Mouse (Mus musculus): Measurements from ENCODE around the gene Fam136a. TPM values are rescaled to one million over a fixed set of nuclear protein-coding genes. Genes with fewer than 3 reads are reported as not detected.

Gene Fam136a
- polyA plus RNA-seq, 1 experiment from 2014 or later: 150 TPM

GRCm38 (mm10) chr6:86343656-86344055 lies 21.8 kb upstream of the Fam136a start:
- no peaks in the 10 kb centered on the region for H3K27me3 ChIP-seq (ENCODE audit: insufficient read depth, poor library complexity, severe bottlenecking)
- peaks cover 20% of the 10 kb centered on the region for H3K4me1 ChIP-seq (replicated peaks)
- H3K27ac ChIP-seq: peak overlapping the region; percentile 82
- H3K4me3 ChIP-seq: peak overlapping the region; percentile 38
- 11% methylated on average over 7 of the region's 7 CpGs for WGBS
- H3K36me3 ChIP-seq: no peaks in the 10 kb centered on the region
- no peaks in the 10 kb centered on the region for H3K9me3 ChIP-seq
- peak; percentile 46 for DNase-seq (ENCODE audit: low spot score)

- H3K4me3 ChIP-seq: no peak overlapping the region
- H3K27ac ChIP-seq: no peak overlapping the region
- no peaks in the 10 kb centered on the region for H3K9me3 ChIP-seq
- H3K36me3 ChIP-seq: no peaks in the 10 kb centered on the region
- no peak for DNase-seq (ENCODE audit: low spot score)
- WGBS: 59% methylated on average over 2 of the region's 2 CpGs
- peaks cover 20% of the 10 kb centered on the region for H3K4me1 ChIP-seq (replicated peaks)
- no peaks in the 10 kb centered on the region for H3K27me3 ChIP-seq (ENCODE audit: insufficient read depth, poor library complexity, severe bottlenecking)
Observed at GRCm38 (mm10) chr6:86346063-86346462, 19.4 kb upstream of the Fam136a start.

- DNase-seq (ENCODE audit: low spot score): no peak
- Histone ChIP-seq H3K27me3 (ENCODE audit: insufficient read depth, poor library complexity, severe bottlenecking) (no peaks in the 10 kb centered on the region), H3K27ac (no peak overlapping the region), H3K36me3 (no peaks in the 10 kb centered on the region), H3K4me3 (no peak overlapping the region), H3K9me3 (no peaks in the 10 kb centered on the region), H3K4me1 (replicated peaks) (peaks cover 12% of the 10 kb centered on the region; the same call in 1 of the 2 replicates)
- 54% methylated on average over 7 of the region's 7 CpGs for WGBS
Observed at GRCm38 (mm10) chr6:86349257-86349656, 16.2 kb upstream of the Fam136a start.

- Histone ChIP-seq H3K36me3 (no peaks in the 10 kb centered on the region), H3K27ac (no peak overlapping the region), H3K4me3 (no peak overlapping the region), H3K4me1 (replicated peaks) (no peaks in the 10 kb centered on the region), H3K9me3 (no peaks in the 10 kb centered on the region), H3K27me3 (ENCODE audit: insufficient read depth, poor library complexity, severe bottlenecking) (no peaks in the 10 kb centered on the region)
- DNase-seq (ENCODE audit: low spot score): no peak
- 59% methylated on average over 3 of the region's 3 CpGs for WGBS
Observed at GRCm38 (mm10) chr6:86354948-86355347, 10.5 kb upstream of the Fam136a start.

GRCm38 (mm10) chr6:86356956-86357355 lies 8.5 kb upstream of the Fam136a start:
- Histone ChIP-seq H3K27ac (no peak overlapping the region), H3K27me3 (ENCODE audit: insufficient read depth, poor library complexity, severe bottlenecking) (no peaks in the 10 kb centered on the region), H3K9me3 (no peaks in the 10 kb centered on the region), H3K4me1 (replicated peaks) (no peaks in the 10 kb centered on the region), H3K4me3 (no peak overlapping the region), H3K36me3 (no peaks in the 10 kb centered on the region)
- no peak for DNase-seq (ENCODE audit: low spot score)
- whole genome bisulfite sequencing: 89% methylated on average over 9 of the region's 9 CpGs

GRCm38 (mm10) chr6:86360691-86361090 lies 4.8 kb upstream of the Fam136a start:
- Histone ChIP-seq H3K27me3 (ENCODE audit: insufficient read depth, poor library complexity, severe bottlenecking) (no peaks in the 10 kb centered on the region), H3K9me3 (no peaks in the 10 kb centered on the region), H3K27ac (no peak overlapping the region), H3K36me3 (no peaks in the 10 kb centered on the region), H3K4me1 (replicated peaks) (peaks cover 14% of the 10 kb centered on the region; the same call in 1 of the 2 replicates), H3K4me3 (no peak overlapping the region)
- no peak for DNase-seq (ENCODE audit: low spot score)
- WGBS: 70% methylated on average over 7 of the region's 7 CpGs

- 85% methylated on average over 7 of the region's 7 CpGs for WGBS
- no peak for DNase-seq (ENCODE audit: low spot score)
- H3K27me3 ChIP-seq (ENCODE audit: insufficient read depth, poor library complexity, severe bottlenecking): no peaks in the 10 kb centered on the region
- no peak overlapping the region for H3K27ac ChIP-seq
- H3K4me1 ChIP-seq (replicated peaks): peaks cover 20% of the 10 kb centered on the region
- no peaks in the 10 kb centered on the region for H3K36me3 ChIP-seq
- no peaks in the 10 kb centered on the region for H3K9me3 ChIP-seq
- no peak overlapping the region for H3K4me3 ChIP-seq
Observed at GRCm38 (mm10) chr6:86361373-86361772, 4.1 kb upstream of the Fam136a start.

GRCm38 (mm10) chr6:86364442-86365141 lies 854 bp upstream of the Fam136a start:
- 5% methylated on average over 17 of the region's 17 CpGs for WGBS
- Histone ChIP-seq H3K36me3 (peaks cover 23% of the 10 kb centered on the region), H3K4me1 (replicated peaks) (peaks cover 26% of the 10 kb centered on the region), H3K27ac (peak overlapping the region; percentile 94), H3K27me3 (ENCODE audit: insufficient read depth, poor library complexity, severe bottlenecking) (no peaks in the 10 kb centered on the region), H3K9me3 (no peaks in the 10 kb centered on the region), H3K4me3 (peak overlapping the region; percentile 82)
- peak; percentile 81 for DNase-seq (ENCODE audit: low spot score)

- Histone ChIP-seq H3K9me3 (no peaks in the 10 kb centered on the region), H3K4me3 (peak overlapping the region; percentile 82), H3K27ac (peak overlapping the region; percentile 94), H3K4me1 (replicated peaks) (peaks cover 34% of the 10 kb centered on the region), H3K36me3 (peaks cover 26% of the 10 kb centered on the region), H3K27me3 (ENCODE audit: insufficient read depth, poor library complexity, severe bottlenecking) (no peaks in the 10 kb centered on the region)
- WGBS: 51% methylated on average over 25 of the region's 25 CpGs
- no peak for DNase-seq (ENCODE audit: low spot score)
Observed at GRCm38 (mm10) chr6:86366125-86366852, 843 bp downstream of the Fam136a start.

GRCm38 (mm10) chr6:86366853-86367249 lies 1.4 kb downstream of the Fam136a start:
- no peak for DNase-seq (ENCODE audit: low spot score)
- 0 out of 2 replicates have a peak overlapping the region, but pooled peaks have one; percentile 94 for H3K27ac ChIP-seq
- H3K36me3 ChIP-seq: peaks cover 26% of the 10 kb centered on the region
- 82% methylated on average over 2 of the region's 2 CpGs for WGBS
- peaks cover 34% of the 10 kb centered on the region for H3K4me1 ChIP-seq (replicated peaks)
- H3K27me3 ChIP-seq (ENCODE audit: insufficient read depth, poor library complexity, severe bottlenecking): no peaks in the 10 kb centered on the region
- H3K4me3 ChIP-seq: peak overlapping the region; percentile 82
- H3K9me3 ChIP-seq: no peaks in the 10 kb centered on the region

GRCm38 (mm10) chr6:86368479-86368878 lies 3.0 kb downstream of the Fam136a start:
- no peak for DNase-seq (ENCODE audit: low spot score)
- Histone ChIP-seq H3K27me3 (ENCODE audit: insufficient read depth, poor library complexity, severe bottlenecking) (no peaks in the 10 kb centered on the region), H3K9me3 (no peaks in the 10 kb centered on the region), H3K27ac (no peak overlapping the region), H3K36me3 (peaks cover 30% of the 10 kb centered on the region), H3K4me1 (replicated peaks) (peaks cover 50% of the 10 kb centered on the region), H3K4me3 (no peak overlapping the region)
- WGBS: 94% methylated on average over 5 of the region's 5 CpGs

GRCm38 (mm10) chr6:86370093-86370713 lies 4.8 kb downstream of the Fam136a start:
- H3K4me3 ChIP-seq: peak overlapping the region; percentile 73
- peak overlapping the region; percentile 94 for H3K27ac ChIP-seq
- H3K9me3 ChIP-seq: no peaks in the 10 kb centered on the region
- 58% methylated on average over 3 of the region's 3 CpGs for WGBS
- peak; percentile 15 for DNase-seq (ENCODE audit: low spot score)
- H3K27me3 ChIP-seq (ENCODE audit: insufficient read depth, poor library complexity, severe bottlenecking): no peaks in the 10 kb centered on the region
- H3K36me3 ChIP-seq: peaks cover 46% of the 10 kb centered on the region
- H3K4me1 ChIP-seq (replicated peaks): peaks cover 38% of the 10 kb centered on the region

Data from hindbrain, embryonic 10.5 days (tissue).